Mouse (Mus musculus): ENCODE measurements around the gene Prkg2. TPM values are rescaled to one million over a fixed set of nuclear protein-coding genes. Genes with fewer than 3 reads are reported as not detected.

The Prkg2 gene
- polyA plus RNA-seq, 1 experiment: not detected

GRCm38 (mm10) chr5:98951566-98951965 is 85.6 kb downstream of the Prkg2 start:
- no peak overlapping the region for H3K27ac ChIP-seq (ENCODE audit: insufficient read depth, low read depth, low read length)
- TF ChIP-seq CTCF (IDR thresholded peaks at IDR 0.05; ENCODE audit: low read depth, low read length) (no peak), POLR2A (IDR thresholded peaks at IDR 0.05; ENCODE audit: borderline replicate concordance, low read depth, low read length) (no peak)
- H3K4me3 ChIP-seq (ENCODE audit: insufficient read depth, low read length): no peak overlapping the region
- no peaks in the 10 kb centered on the region for H3K4me1 ChIP-seq (ENCODE audit: control insufficient read depth, insufficient read depth, low read length)

DNA sequence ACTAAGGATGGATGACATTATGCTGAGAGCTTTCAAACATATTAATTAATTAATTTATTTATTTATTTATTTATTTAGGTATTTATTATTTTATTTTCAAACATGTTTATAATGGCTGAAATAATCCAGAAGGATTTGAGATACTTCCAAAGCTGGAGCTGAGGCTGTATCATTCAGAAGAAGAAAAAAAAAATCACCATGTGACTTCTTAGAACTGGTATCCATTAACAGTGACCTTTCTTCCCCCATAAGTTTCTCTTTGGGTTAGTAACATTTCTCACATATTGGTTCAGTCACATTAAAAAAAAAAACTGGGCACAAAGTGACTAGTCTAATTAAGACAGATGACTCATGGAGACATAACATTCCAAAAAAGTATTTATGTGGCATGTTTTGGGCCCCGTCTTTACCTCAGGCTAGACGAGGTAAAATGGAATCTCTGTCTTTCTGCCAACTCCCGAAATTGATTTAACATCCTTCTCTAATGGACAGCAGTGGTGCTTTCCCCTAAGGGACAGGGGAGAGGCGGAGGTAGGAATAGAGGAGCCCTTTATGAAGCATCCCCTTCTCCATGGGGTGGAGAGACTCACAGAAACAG is 86.6 kb downstream of the Prkg2 start:
- Histone ChIP-seq H3K27ac (ENCODE audit: insufficient read depth, low read depth, low read length) (no peak overlapping the region), H3K4me3 (ENCODE audit: insufficient read depth, low read length) (no peak overlapping the region), H3K4me1 (ENCODE audit: control insufficient read depth, insufficient read depth, low read length) (no peaks in the 10 kb centered on the region)
- TF ChIP-seq CTCF (IDR thresholded peaks at IDR 0.05; ENCODE audit: low read depth, low read length) (no peak), POLR2A (IDR thresholded peaks at IDR 0.05; ENCODE audit: borderline replicate concordance, low read depth, low read length) (no peak)

DNA sequence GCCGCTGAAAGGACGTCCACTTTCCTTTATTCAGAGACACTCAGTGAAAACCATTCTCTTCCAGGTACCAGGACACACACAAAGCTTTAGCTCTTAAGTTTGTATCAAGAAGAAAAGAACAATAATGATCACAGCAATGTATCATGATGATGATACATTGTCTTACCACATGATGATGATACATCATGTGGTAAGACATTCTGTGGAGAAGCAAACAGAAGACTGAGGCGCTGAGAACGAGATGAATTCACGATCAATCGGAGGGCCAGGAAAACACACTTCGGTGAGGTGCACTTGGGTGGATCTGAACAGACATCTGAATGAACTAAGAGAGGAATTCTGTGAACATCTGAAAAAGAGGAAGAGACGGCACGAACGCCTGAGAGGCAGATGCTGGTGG is 87.4 kb downstream of the Prkg2 start:
- TF ChIP-seq CTCF (IDR thresholded peaks at IDR 0.05; ENCODE audit: low read depth, low read length) (no peak), POLR2A (IDR thresholded peaks at IDR 0.05; ENCODE audit: borderline replicate concordance, low read depth, low read length) (no peak)
- no peaks in the 10 kb centered on the region for H3K4me1 ChIP-seq (ENCODE audit: control insufficient read depth, insufficient read depth, low read length)
- H3K4me3 ChIP-seq (ENCODE audit: insufficient read depth, low read length): no peak overlapping the region
- H3K27ac ChIP-seq (ENCODE audit: insufficient read depth, low read depth, low read length): no peak overlapping the region

DNA sequence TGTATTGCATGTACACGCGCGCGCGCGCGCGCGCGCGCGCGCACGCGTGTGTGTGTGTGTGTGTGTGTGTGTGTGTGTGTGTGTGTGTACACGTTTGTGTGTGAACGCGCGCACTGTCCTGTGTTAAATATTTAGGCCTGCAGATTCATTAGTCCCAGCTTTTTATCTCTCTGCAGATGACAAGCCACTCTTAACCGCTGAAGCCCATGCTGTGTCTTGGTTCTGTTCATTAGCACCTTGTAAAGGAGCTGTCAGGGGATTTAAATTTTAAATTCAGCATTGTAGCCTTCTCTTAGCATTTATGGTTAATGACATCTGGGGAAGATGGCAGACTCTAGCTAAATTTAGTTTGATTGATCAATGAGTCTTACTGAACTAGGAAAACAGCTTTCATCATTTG is 90.5 kb downstream of the Prkg2 start:
- no peaks in the 10 kb centered on the region for H3K4me1 ChIP-seq (ENCODE audit: control insufficient read depth, insufficient read depth, low read length)
- TF ChIP-seq CTCF (IDR thresholded peaks at IDR 0.05; ENCODE audit: low read depth, low read length): no peak
- no peak for TF ChIP-seq POLR2A (IDR thresholded peaks at IDR 0.05; ENCODE audit: borderline replicate concordance, low read depth, low read length)
- H3K4me3 ChIP-seq (ENCODE audit: insufficient read depth, low read length): no peak overlapping the region
- no peak overlapping the region for H3K27ac ChIP-seq (ENCODE audit: insufficient read depth, low read depth, low read length)

DNA sequence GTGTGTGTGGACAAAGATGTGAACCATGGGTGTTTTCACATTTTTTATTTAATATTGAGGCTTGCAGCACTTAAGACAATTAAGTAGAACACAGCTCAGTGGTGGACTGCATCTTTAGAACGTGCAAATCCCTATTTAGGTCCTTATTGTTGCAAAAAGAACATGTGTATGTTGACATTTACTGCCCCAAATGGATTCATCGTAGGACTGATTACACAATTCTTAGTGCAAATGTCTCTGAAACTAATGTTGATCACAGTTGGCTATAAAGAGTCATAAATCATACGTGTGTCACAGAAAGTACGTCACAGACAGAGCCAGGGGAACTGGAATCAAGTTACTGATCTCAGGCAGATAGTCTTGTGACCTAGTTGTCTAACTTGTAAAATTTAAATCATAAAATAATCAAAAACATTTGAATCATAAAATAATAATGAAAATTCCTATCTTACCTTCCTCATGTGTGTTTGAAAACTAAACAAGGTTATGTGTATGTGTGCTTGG is 91.0 kb downstream of the Prkg2 start:
- Histone ChIP-seq H3K27ac (ENCODE audit: insufficient read depth, low read depth, low read length) (no peak overlapping the region), H3K4me1 (ENCODE audit: control insufficient read depth, insufficient read depth, low read length) (no peaks in the 10 kb centered on the region), H3K4me3 (ENCODE audit: insufficient read depth, low read length) (no peak overlapping the region)
- TF ChIP-seq CTCF (IDR thresholded peaks at IDR 0.05; ENCODE audit: low read depth, low read length) (no peak), POLR2A (IDR thresholded peaks at IDR 0.05; ENCODE audit: borderline replicate concordance, low read depth, low read length) (no peak)

DNA sequence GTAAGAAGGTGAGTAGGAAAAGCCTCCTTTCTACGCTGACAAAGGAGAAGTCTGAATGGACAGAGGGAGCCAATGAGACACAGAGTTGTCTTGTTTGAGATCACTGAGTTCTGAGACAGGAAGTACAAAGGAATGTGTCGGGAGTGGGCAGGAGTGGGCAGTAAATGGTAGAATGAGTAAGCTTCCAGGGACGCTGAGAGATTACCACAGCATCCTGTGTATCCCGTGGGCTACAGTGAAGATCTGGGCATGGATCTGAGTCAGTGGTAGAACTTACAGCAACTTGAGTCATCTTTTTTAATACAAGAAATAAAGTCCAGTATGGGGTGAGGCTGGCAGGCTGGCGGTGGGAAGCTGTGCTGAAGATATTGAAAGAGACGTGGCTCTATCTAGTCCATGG is 93.4 kb downstream of the Prkg2 start:
- H3K27ac ChIP-seq (ENCODE audit: insufficient read depth, low read depth, low read length): no peak overlapping the region
- no peak for TF ChIP-seq POLR2A (IDR thresholded peaks at IDR 0.05; ENCODE audit: borderline replicate concordance, low read depth, low read length)
- TF ChIP-seq CTCF (IDR thresholded peaks at IDR 0.05; ENCODE audit: low read depth, low read length): no peak
- no peaks in the 10 kb centered on the region for H3K4me1 ChIP-seq (ENCODE audit: control insufficient read depth, insufficient read depth, low read length)
- no peak overlapping the region for H3K4me3 ChIP-seq (ENCODE audit: insufficient read depth, low read length)

DNA sequence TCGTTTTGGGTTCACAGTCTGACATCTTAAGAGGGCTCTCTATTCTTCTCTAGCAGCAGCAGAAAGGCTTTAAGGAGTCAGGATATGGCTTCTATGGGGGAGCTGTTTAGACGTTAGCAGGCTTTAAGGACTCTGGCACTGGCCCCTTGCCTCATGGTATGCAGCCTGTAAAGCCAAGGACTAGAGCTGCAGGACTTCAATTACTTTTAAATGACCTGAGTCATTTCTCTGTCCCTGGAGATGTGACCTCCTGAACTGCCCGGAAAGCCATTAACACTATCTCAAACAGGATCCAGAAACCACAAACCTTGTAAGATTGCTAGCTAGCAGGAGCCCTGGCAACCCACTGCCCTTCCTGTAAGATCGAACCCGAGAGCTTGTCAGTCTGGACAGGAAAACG is 96.4 kb downstream of the Prkg2 start:
- no peak overlapping the region for H3K4me3 ChIP-seq (ENCODE audit: insufficient read depth, low read length)
- TF ChIP-seq CTCF (IDR thresholded peaks at IDR 0.05; ENCODE audit: low read depth, low read length): no peak
- TF ChIP-seq POLR2A (IDR thresholded peaks at IDR 0.05; ENCODE audit: borderline replicate concordance, low read depth, low read length): no peak
- H3K4me1 ChIP-seq (ENCODE audit: control insufficient read depth, insufficient read depth, low read length): no peaks in the 10 kb centered on the region
- no peak overlapping the region for H3K27ac ChIP-seq (ENCODE audit: insufficient read depth, low read depth, low read length)

DNA sequence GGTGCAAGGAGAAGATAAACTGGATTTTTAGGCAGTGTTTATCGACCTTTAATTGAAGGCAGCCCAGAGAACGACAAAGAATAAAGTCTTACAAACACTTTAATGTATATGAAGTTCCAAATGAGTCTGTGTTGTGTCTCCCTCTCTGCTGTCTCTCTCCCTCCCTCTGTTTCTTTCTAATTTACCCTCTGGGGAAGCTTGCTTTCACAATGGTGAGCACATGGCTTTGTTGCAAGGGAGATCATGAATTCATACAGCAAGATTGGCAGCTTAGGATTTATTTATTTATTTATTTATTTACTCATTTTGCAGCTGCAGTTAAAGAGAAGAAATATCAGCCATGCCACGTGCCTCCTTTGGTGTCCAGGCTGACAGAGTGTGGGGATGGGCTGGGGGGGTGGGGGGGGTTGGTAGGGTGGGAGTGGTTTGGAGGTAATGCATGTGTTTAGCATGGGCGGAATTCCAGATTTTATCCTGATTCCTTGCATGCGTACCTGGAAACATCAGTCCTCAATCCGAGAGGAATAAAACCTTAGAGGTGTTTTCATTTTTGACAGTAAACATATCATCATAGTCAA is 97.4 kb downstream of the Prkg2 start:
- no peak overlapping the region for H3K27ac ChIP-seq (ENCODE audit: insufficient read depth, low read depth, low read length)
- no peak overlapping the region for H3K4me3 ChIP-seq (ENCODE audit: insufficient read depth, low read length)
- no peaks in the 10 kb centered on the region for H3K4me1 ChIP-seq (ENCODE audit: control insufficient read depth, insufficient read depth, low read length)
- TF ChIP-seq POLR2A (IDR thresholded peaks at IDR 0.05; ENCODE audit: borderline replicate concordance, low read depth, low read length) (no peak), CTCF (IDR thresholded peaks at IDR 0.05; ENCODE audit: low read depth, low read length) (no peak)

GRCm38 (mm10) chr5:98939116-98939515 is 98.0 kb downstream of the Prkg2 start:
- Histone ChIP-seq H3K4me3 (ENCODE audit: insufficient read depth, low read length) (no peak overlapping the region), H3K4me1 (ENCODE audit: control insufficient read depth, insufficient read depth, low read length) (no peaks in the 10 kb centered on the region), H3K27ac (ENCODE audit: insufficient read depth, low read depth, low read length) (no peak overlapping the region)
- TF ChIP-seq POLR2A (IDR thresholded peaks at IDR 0.05; ENCODE audit: borderline replicate concordance, low read depth, low read length): no peak
- no peak for TF ChIP-seq CTCF (IDR thresholded peaks at IDR 0.05; ENCODE audit: low read depth, low read length)

DNA sequence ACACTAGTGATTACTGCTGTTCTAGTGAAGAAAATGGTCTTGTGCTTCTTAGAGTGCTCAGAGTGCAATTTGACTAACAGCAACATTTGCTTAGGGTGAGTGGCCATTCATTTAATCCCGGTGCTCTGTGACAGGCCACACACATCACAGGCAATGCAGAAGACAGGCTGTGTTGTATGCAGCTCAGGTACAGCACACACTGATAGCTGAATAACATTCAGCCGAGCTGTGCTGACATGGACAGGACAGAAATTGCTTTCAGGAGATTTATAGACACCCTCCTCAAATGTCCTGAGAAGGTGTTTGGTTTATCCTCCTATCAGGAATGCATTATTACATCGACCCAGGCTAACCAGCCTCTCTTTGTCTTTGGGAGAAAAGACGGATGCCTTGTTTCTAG is 99.3 kb downstream of the Prkg2 start:
- TF ChIP-seq CTCF (IDR thresholded peaks at IDR 0.05; ENCODE audit: low read depth, low read length): no peak
- no peak for TF ChIP-seq POLR2A (IDR thresholded peaks at IDR 0.05; ENCODE audit: borderline replicate concordance, low read depth, low read length)
- H3K27ac ChIP-seq (ENCODE audit: insufficient read depth, low read depth, low read length): no peak overlapping the region
- H3K4me3 ChIP-seq (ENCODE audit: insufficient read depth, low read length): no peak overlapping the region
- no peaks in the 10 kb centered on the region for H3K4me1 ChIP-seq (ENCODE audit: control insufficient read depth, insufficient read depth, low read length)

All from bone marrow macrophage, adult 2 months (primary cell).